Mouse (Mus musculus) liver, postnatal 0 days (tissue): Measurements from ENCODE around the gene Gm49450. TPM values are rescaled to one million over a fixed set of nuclear protein-coding genes. Genes with fewer than 3 reads are reported as not detected.
A peak's percentile ranks its signal among the peaks of the same experiment; 100 is the strongest.

ENCODE experiments used
- ATAC-seq: fragments of 200-750 bp; cut with Nextera tagmentation; 2 replicates; pipeline ENCODE4 v1.8.0; 2017; ENCODE audit warnings: mild to moderate bottlenecking, moderate library complexity
- DNase-seq: peaks from one replicate; pipeline ENCODE4 v3.0.0-alpha.2; 2016
- H3K27ac ChIP-seq: fragments of 300-500 bp; sonication (generic); 2 replicates; pipeline ENCODE4 v1.5.1; 2014; ENCODE audit warnings: antibody characterized with exemption, moderate library complexity, mild to moderate bottlenecking, low read depth
- H3K27me3 ChIP-seq: fragments of 300-500 bp; sonication (generic); 2 replicates; pipeline ENCODE4 v1.6.1; 2014; ENCODE audit warnings: low read length, control low read depth, mixed read lengths; ENCODE audit not compliant: insufficient read depth
- H3K36me3 ChIP-seq: fragments of 300-500 bp; sonication (generic); replicated peaks from 2 replicates; pipeline ENCODE4 v1.6.1; 2014; ENCODE audit warnings: mild to moderate bottlenecking, control low read depth, low read length, moderate library complexity, mixed read lengths; ENCODE audit not compliant: insufficient read depth
- H3K4me1 ChIP-seq: fragments of 300-500 bp; sonication (generic); 2 replicates; pipeline ENCODE4 v1.6.1; 2014; ENCODE audit warnings: antibody characterized with exemption, mild to moderate bottlenecking, control low read depth; ENCODE audit not compliant: insufficient read depth
- H3K4me2 ChIP-seq: fragments of 300-500 bp; sonication (generic); 2 replicates; pipeline ENCODE4 v1.6.1; 2014; ENCODE audit warnings: low read depth, mild to moderate bottlenecking, low read length, moderate library complexity, mixed read lengths
- H3K4me3 ChIP-seq: fragments of 300-500 bp; sonication (generic); 2 replicates; pipeline ENCODE4 v1.5.1; 2014; ENCODE audit warnings: low read depth, low read length
- H3K9ac ChIP-seq: fragments of 300-500 bp; sonication (generic); replicated peaks from 2 replicates; pipeline ENCODE4 v1.6.1; 2014; ENCODE audit warnings: mild to moderate bottlenecking, moderate library complexity
- H3K9me3 ChIP-seq: fragments of 300-500 bp; sonication (generic); 2 replicates; pipeline ENCODE4 v1.6.1; 2016; ENCODE audit warnings: mild to moderate bottlenecking, control low read depth, low read length, mixed read lengths
- CTCF ChIP-seq: sonication (generic); IDR thresholded peaks from 2 replicates; pipeline ENCODE4 v1.5.1; 2016; ENCODE audit warnings: antibody characterized with exemption, low read depth
- EP300 ChIP-seq: IDR thresholded peaks from 2 replicates; pipeline ENCODE4 v1.6.1; 2016; ENCODE audit warnings: antibody characterized with exemption, low read depth, mild to moderate bottlenecking
- WGBS: fragments of 180-500 bp; shearing (Covaris S2); extraction: QIAGEN DNeasy Blood & Tissue Kit; methylation state at CpG from one replicate; pipeline ENCODE4 v1.1.7; 2014; ENCODE audit not compliant: insufficient replicate concordance; 5-methylcytosine and 5-hydroxymethylcytosine counted together
- polyA plus RNA-seq: library from polyadenylated mRNA; unstranded; fragments of >200 nt; fragmentation: Nextera tagmentation; extraction: Ambion mirVana; gene quantifications from 2 replicates; pipeline ENCODE4 v1.2.1, GENCODE M21; 2015

Gm49450 gene
- polyA plus RNA-seq, 1 experiment from 2014 or later, result not detected

DNA sequence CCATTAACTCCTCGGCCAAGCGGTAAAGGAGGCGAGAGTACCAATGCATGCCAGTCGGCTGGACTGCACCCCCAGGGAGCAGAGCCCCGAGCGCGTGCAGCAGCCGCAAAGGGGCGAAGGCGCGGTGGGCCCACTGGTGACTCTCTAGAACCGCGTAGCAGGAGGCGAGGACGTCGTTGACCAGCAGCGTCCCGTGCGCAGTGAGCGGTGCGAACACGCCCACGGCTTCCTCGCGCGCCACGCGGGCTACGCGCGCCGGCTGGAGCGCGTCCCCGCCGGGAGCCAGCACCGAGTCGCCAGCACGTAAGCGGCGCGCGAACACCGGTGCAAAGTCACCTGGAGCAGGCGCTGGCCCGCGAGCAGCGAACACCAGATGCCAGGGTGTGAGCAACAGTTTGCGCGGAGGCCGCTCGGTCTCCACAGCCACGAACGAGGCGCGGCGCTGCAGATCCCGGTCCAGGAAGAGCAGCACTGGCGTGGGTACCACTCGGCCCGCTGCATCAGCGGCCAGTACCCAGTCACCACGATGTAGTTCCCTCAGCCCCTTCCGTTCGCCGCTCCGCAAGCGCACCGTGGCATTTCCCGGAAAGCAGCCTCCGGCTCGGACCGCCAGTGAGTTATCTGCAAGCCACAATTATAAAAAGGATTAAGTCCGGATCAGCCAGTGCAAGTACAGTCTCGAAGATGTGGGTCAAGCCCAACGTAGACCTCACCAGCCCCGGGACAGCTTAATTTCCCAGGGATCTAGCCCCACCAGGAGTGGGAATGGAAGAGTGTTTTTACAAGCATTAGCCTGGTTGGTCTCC, 59.2 kb downstream of the Gm49450 start, which contains the start of gene Rhebl1:
TSS of gene Rhebl1 (minus strand) at position 601 of the 806 bp plus-strand sequence.
- ATAC-seq (0 out of 2 replicates have a peak, but pooled peaks have one; percentile 9), DNase-seq (no peak)
- peak within 1 kb of the TSS; percentile 59 for H3K4me3 ChIP-seq
- H3K9me3 ChIP-seq, result no peaks in the 10 kb centered on the region
- no peak for TF ChIP-seq EP300
- TF ChIP-seq CTCF, result no peak
- H3K27me3 ChIP-seq, result peaks cover 65% of the 10 kb centered on the region
- WGBS, result 1% methylated on average over 77 of the region's 77 CpGs
- peak within 1 kb of the TSS; percentile 93 for H3K4me2 ChIP-seq
- H3K27ac ChIP-seq, result no peak within 1 kb of the TSS
- H3K36me3 ChIP-seq, result no peaks in the 10 kb centered on the region
- H3K9ac ChIP-seq, result peak within 1 kb of the TSS; percentile 34
- peaks cover 31% of the 10 kb centered on the region for H3K4me1 ChIP-seq

DNA sequence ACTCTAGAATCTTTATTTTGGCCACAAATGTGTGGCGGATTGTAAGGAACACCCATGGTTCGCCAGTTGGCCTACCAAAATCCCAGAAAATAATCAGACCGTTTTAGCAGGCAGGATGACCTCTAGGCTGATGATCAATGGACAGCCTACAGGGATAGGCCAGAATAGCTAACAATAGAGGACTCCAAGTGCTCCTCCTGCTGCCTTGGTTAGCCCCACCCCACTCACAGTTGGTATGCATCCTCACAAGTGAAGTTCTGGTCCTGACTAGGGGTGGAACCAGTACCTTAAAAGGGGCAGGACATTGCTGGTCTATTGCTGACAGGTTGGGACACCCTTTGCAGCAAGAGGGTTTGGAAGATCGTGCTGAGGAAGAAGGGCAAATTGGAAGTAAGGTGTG, 60.3 kb downstream of the Gm49450 start:
- WGBS, result 62% methylated on average over 4 of the region's 4 CpGs
- no peaks in the 10 kb centered on the region for H3K36me3 ChIP-seq
- no peak overlapping the region for H3K4me2 ChIP-seq
- H3K4me1 ChIP-seq, result peaks cover 29% of the 10 kb centered on the region
- DNase-seq (no peak), ATAC-seq (no peak)
- H3K9me3 ChIP-seq, result no peaks in the 10 kb centered on the region
- TF ChIP-seq EP300 (no peak), CTCF (no peak)
- peaks cover 54% of the 10 kb centered on the region for H3K27me3 ChIP-seq
- no peak overlapping the region for H3K27ac ChIP-seq
- H3K9ac ChIP-seq, result no peak overlapping the region
- no peak overlapping the region for H3K4me3 ChIP-seq

DNA sequence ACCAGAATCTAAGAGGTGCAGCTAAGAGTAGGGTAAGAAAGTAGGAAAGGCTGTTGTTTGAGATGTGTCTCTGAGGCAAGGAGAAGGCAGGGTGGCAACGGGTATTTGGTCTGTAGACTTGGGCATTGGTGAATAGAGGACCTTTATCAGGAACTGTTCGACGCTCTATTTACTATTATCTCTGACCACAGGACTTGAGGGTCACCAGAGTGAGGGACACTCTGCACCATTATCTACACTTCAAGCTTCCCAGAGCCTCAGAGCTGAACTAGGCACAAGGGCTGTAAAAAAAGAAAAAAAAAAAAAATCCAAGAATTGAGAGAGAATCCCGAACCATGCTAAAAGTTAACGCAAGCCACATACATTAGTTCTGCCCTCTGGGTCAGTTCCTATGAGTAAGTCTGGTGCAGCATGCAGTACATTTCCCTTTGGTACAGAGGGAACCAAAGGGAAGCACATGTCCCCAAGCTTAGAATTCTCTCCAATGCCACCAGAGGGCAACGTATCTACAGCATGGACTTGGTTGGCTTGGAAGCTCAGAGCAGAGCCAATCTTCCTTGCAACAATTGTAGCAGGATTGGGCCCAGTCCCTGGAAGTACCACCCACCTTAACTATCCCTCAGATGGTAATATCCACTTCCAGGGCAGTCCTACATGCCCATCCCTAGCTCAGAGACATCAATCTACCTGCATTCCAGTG, 61.3 kb downstream of the Gm49450 start:
- DNase-seq, result peak; percentile 51
- no peak overlapping the region for H3K4me3 ChIP-seq
- no peak overlapping the region for H3K9ac ChIP-seq
- ATAC-seq, result peak; percentile 83
- H3K9me3 ChIP-seq, result no peaks in the 10 kb centered on the region
- H3K4me2 ChIP-seq, result no peak overlapping the region
- no peak overlapping the region for H3K27ac ChIP-seq
- H3K4me1 ChIP-seq, result peaks cover 27% of the 10 kb centered on the region
- H3K36me3 ChIP-seq, result no peaks in the 10 kb centered on the region
- 14% methylated on average over 6 of the region's 6 CpGs for WGBS
- H3K27me3 ChIP-seq, result peaks cover 45% of the 10 kb centered on the region
- TF ChIP-seq CTCF, result peak; percentile 96
- TF ChIP-seq EP300, result no peak

- Histone ChIP-seq H3K27ac (no peak overlapping the region), H3K27me3 (peaks cover 37% of the 10 kb centered on the region), H3K36me3 (no peaks in the 10 kb centered on the region), H3K9me3 (no peaks in the 10 kb centered on the region), H3K4me3 (no peak overlapping the region), H3K4me2 (peak overlapping the region; percentile 15; the same call in 1 of the 2 replicates), H3K9ac (no peak overlapping the region), H3K4me1 (peaks cover 25% of the 10 kb centered on the region)
- WGBS, result 33% methylated on average over 19 of the region's 19 CpGs
- no peak for ATAC-seq
- TF ChIP-seq EP300, result no peak
- TF ChIP-seq CTCF, result no peak
- DNase-seq, result no peak
Observed at GRCm38 (mm10) chr15:98891198-98891742, 62.1 kb downstream of the Gm49450 start.

- Histone ChIP-seq H3K27me3 (no peaks in the 10 kb centered on the region; the same call in 1 of the 2 replicates), H3K4me2 (no peak overlapping the region), H3K9me3 (no peaks in the 10 kb centered on the region), H3K4me3 (no peak overlapping the region), H3K36me3 (no peaks in the 10 kb centered on the region), H3K27ac (no peak overlapping the region), H3K4me1 (no peaks in the 10 kb centered on the region), H3K9ac (no peak overlapping the region)
- DNase-seq (no peak), ATAC-seq (no peak)
- TF ChIP-seq CTCF (no peak), EP300 (no peak)
- WGBS, result 80% methylated on average over 7 of the region's 7 CpGs
Observed at GRCm38 (mm10) chr15:98887526-98887925, 65.8 kb downstream of the Gm49450 start.

- Histone ChIP-seq H3K27ac (no peak overlapping the region), H3K9ac (no peak overlapping the region), H3K9me3 (no peaks in the 10 kb centered on the region), H3K4me3 (no peak overlapping the region), H3K36me3 (no peaks in the 10 kb centered on the region), H3K4me2 (no peak overlapping the region), H3K27me3 (no peaks in the 10 kb centered on the region), H3K4me1 (no peaks in the 10 kb centered on the region)
- WGBS, result 70% methylated on average over 8 of the region's 8 CpGs
- DNase-seq (no peak), ATAC-seq (no peak)
- no peak for TF ChIP-seq CTCF
- TF ChIP-seq EP300, result no peak
Observed at GRCm38 (mm10) chr15:98886667-98887387, 66.5 kb downstream of the Gm49450 start.
